Mouse (Mus musculus) spleen, postnatal 14 days (tissue): ENCODE results near the gene Gnat2.

Source experiments
- DNase-seq, 2 experiments: peaks; one replicate each; pipeline ENCODE4 v3.0.0; 2021 to 2022; ENCODE audit warnings: low spot score in 2 of 2

The Gnat2 gene

DNA sequence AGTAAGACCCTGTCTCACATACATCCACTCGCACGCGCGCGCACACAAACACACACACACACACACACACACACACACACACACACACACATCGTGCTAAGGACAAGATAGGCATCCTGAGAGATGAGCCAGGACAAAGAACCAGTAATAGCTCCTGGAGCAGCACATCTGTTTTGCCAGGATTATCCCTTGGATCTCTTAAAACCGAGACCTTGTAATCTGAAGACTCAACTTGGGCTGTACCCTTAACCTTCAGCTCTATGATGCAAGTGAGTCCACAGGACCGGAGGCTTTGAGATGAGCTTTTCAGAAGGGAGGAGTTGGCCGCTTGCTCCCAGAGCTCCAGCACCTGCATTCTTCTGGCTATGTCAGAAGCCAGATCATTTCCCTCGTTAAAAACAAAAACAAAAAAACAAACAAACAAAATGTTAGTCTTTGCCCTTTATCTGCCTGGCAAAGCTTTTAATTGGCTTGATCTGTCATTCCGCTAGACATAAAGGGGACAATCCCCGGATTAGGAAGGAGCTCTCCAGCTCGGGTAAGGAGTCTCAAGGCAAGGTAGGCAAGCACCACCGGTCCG, at the start of gene Gnat2:
Gene Gnat2 (plus strand): TSS at position 254 of the 580 bp plus-strand sequence.
- no peak for DNase-seq

DNA sequence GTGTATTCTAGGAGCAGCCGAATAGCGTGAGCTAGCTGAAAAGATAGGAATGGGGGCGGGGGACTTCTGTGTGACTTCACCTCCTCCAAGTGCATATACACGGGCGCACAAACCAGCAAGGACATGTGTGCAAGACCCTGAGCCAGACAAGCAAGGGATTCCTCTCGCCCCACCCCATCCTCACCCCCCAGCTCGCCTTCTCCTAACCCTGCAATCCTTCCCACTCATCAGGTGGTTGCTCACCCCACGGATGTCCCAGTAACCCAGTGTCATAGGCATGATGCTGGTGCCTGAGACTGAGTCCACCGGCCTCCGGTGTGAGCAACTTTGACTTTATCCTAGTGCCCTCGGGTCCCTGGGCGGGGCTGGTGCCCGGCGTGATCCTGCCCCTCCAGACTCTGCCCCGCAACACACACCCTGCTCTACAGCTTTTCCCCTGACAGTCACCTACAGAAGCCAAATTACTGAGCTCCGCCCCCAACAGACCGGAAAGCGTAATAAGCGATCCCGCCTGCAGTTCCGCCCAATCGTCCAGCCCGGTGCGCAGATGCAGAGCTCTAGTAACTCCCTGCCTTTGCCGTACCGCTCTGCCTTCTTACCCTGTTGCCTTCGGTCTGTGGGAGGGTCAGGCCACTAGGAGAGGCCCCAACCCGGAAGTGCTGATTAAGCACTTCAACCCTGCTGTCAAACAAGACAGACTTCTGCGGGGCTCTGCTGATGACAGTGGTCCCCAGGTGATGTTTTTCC, 48.0 kb upstream of the Gnat2 start, which contains the start of gene Gstm4:
Gene Gstm4 (minus strand): TSS at position 501 of the 747 bp plus-strand sequence.
- DNase-seq: peak; percentile 59 to 70

DNA sequence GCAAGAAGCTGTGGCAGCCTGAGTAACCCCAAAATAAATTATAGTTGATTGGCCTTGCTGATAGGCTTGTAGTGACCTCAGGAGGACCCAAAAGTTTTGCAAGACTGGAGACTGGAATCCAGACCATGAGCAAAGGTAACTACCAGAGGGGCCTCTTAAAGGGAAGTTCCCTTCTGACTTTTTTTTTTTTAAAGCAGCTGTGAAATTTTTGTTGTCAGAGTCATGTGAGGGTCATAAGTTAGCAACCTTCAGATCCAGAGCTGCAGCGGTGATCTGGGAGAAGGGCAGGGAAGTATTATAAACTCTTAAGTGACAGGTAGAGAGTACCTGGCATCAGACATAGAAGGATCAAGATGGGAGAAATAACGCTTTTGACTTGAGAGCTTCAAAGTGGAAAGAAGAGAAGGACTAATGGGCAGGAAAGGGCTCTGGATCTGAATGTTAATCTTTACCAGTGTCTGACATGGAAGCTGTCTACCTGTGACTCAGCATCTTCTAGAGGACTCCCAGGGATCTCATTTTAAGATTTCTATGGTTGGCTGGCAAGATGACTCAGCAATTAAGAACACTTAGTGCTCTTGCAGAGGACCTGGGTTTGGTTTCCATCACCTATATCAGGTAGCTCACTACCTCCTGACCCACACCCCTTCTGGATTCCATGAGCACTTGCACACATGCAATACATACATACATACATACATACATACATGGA, 45.5 kb upstream of the Gnat2 start:
- no peak for DNase-seq

DNA sequence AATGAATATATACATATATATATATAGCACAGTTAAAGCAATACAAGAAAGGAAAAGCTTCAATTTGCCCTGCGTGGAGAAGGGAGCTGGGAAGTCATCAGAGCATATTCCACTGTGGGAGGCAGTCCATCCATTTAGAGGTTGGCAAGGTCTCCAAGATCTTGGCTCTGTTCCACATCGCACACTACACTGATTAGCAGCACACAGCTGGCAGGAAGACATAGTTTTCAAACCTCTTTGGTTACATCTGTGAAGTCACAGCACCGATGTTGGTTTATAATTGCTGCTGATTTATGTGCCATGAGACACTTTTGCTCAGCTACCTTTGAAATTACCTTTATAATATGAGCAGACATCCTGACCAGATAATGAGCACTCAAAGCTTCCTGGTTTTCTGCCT, 44.3 kb upstream of the Gnat2 start:
- DNase-seq: no peak

DNA sequence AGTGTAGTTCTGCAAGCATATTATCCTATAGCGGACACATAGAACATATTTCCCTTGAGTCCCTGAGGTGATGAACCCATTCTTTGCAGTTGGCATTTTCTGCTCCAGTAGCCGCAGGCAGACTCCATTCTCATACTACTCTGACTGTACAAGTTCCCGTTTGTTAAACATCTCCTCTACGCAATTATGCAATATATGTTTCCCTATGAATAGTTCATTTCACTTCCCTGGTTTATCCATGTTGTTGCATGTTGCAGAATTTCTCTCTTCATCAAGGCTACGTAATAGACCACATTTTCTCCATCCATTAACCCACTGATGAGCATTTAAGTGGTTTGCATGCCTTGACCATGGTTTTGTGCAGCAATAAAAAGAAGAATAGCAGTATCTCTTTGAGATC, 42.1 kb upstream of the Gnat2 start:
- no peak for DNase-seq

DNA sequence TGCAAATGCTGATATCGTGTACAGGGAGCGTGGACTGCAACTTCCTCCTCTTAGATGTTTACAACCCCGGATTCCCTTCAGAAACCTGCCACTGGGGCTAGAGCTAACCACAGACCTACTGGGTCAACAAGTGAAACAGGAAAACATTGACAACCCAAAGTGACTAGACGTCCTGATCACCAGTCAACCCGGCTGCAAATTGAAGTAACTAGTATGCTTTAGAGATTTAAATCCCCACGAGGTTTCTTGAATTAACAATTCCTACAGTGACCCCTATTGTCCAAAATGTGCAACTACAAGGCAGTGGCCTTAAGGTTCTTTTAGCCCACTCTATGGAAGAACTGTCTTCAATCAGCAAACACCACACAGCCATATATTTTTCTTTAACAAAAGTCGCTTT, 31.2 kb upstream of the Gnat2 start:
- DNase-seq: peak in 1 of 2 experiments; percentile 25

DNA sequence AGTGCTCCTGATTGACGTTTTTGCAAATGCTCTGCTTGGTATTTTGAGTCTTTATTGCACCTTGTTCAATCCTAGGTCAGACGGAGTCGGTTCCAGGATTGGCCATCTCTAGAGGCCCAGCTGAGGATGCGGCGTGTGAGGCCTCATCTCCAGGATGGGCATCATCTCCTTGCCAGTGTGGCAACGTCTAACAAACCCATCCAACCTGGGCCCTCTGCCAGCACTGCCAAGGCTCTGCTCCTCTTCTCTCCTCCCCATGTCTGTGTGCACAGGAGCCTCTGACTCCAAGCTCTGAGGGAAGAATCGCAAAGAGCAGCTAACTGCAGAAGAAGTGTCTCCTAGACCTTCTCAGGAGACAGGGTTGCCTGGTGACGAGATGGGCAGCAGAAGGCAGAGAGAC, 29.9 kb upstream of the Gnat2 start:
- DNase-seq: no peak

DNA sequence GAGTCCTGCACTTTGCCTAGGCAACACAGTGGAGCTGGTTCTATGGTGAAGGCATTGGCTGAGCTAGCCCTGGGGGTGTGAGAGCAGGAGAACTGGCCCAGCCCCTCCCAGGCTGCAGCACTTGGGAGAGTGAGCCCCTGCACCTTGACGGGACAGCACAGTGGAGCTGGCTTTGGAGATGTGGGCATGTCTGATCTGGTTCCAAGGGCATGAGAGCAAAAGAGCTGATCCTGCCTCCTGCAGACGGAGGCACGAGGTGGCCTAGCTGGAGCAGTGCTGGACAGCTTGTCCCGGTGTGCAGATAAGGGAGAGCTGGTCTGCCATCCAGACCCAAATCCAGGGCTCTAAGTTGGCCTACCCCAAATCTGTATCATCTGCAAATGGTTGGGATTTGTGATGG, 27.9 kb upstream of the Gnat2 start:
- DNase-seq: no peak

DNA sequence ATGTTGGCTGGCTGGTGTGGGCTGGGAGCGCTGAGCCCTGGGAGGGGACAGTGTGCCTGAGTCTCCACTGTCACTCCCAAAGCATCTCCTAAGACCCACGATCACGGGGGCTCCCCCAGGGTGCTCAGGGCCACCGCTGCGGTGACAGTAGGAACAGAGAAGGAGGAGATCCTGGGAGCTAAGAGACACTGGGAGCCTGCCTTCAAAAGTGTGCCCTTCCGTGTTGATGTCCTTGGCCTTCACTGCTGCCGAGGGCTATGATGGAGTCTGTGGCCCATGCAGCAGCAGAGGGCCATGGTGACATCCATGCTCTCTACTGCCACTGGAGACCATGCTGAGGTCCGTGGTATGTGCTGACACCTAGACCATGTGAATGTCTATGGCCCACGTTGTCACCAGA, 27.0 kb upstream of the Gnat2 start:
- DNase-seq: no peak

DNA sequence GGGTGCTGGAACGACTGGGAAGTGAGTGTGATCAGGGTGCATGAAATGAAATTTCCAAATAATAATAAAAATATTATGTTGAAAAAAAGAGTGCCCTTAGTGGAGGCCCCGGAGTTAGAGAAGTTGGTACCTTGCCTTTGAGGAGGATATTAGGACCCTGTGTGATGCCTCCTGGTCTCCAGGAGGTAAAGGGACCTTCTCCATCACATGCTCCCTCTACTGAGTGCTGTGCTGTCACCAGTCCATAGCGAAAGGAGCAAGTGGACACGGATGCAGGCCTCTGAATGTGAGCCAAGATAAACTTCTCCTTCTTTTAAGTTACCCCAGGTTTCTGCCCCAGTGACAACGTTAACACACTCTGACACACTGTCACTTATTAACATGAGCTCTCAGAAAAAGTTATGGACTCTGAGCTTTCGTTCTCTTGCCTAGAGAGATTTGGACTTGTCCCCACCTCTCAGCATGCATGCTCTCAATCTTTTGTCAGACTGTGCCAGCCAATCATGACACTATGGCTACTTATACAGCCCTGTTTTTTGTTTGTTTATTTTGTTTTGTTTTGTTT, 25.1 kb upstream of the Gnat2 start:
- no peak for DNase-seq

DNA sequence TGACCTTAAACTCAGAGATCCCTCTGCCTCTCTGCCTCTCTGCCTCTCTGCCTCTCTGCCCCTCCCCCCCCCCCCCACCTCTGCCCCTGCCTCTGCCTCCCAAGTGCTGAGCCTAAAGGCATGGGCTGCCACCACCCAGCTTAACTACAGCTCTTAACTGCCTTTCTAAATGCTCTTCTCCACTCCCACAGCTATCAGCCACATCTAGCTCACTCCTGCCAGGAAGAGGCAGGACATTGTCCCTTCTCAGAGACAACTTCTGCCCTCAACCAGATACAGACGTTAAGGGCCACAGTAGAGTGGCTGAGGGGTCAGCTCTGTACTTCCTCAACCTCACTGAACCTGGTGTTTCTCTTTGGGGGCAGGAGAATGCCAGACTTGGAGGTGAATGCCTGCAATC, 23.8 kb upstream of the Gnat2 start:
- no peak for DNase-seq

DNA sequence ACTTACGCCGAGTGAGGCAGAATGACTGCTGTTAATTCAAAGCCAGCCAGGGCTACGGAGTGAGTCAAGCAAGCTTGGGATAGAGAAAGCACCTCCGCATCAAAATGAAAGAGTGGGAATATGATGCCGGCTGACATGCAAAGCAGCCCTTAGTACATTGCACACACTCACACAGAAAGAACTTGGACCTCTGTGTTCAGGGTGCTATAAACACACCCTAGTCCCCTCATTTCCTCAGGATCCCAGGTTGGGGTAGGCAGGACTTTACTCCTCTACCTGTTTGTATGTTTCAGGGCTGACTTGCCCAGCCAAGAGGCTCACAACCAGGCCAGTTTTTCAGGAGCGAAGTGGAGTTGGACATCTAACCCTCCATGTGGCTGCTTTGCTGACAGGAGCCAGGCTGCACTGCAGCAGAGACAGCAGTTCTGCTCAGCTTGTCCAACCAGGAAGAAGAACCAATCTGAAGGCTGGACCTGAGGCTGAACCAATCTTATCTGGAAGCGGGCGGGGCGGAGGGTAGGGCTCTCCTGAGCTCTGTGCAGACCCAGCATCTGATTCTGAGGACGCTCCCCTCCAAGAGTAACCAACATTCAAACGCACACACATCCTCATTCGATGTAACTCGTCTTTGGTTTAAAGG, 23.2 kb upstream of the Gnat2 start:
- no peak for DNase-seq

DNA sequence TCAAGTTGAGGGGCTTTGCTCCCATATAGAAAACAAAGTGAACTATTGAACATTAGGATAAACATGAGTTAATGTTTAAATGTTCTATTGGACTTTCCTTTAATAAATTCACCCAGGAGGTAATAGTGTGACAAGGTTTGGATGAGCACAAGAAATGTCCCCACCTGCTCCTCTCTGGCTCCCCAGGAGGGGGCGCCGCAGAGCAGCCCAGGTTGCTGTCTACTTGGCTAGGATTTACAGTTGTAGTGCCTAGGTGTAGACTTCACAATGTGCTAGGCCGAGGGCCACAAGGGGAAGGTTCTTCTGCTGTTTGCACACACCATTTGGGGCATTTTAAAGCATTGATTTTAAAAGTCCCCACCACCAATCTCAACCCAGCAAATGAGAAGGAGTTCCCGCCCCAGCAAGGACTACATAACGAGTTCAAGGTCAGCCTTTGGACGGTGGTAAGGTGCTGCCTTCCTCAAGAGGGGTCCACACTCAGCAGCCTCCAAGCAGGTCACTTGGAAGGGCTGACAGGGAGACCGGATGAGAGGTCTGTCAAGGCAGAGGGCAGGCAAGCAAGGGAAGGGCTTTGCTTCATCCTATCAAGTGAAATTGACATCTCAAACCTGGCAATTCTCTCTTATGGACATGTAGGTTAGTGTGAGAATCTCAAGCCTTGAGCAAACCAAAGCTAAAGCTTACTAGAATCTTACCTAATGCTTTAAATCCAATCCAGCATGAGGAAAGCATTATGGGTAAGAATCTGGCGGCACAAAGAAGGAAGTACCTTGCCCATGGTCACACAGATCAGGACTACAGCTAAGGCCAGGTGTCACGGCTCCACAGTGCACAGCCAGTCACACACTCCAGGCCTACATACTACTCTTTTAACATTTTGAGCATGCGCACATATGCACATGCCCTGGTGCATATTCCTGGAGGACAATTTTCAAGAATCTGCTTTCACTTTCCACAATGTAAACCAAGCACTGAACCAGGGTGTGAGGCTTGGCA, 22.0 kb upstream of the Gnat2 start:
- peak; percentile 45 to 65 for DNase-seq

DNA sequence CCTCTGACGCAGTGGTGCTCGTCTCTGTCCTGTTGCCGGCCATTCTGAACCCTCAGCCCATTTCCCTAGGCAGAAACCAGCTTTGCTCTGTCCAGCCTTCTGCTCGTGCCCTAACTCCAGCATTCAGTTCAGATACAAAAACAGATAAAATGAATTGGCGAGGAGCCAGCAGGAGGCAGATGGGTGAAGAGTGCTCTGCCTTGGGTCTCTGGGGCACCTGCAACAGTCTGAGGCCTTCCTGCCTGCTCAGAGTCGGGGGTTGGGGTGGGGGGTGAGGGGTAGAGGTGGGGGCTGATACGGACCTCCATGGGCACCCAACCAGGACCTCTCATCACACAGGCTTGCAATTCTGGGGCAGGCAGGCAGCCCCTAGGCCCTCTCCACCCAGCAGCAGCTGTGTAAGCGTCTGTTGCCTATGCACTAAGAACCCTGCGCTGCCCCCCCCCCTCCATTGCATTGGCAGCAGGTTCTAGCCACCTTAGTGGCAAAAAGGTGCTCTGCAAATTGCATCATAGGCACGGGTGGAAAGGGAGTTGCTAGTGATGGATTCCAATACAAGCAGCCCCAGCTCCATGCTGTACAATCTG, 19.5 kb upstream of the Gnat2 start:
- no peak for DNase-seq

DNA sequence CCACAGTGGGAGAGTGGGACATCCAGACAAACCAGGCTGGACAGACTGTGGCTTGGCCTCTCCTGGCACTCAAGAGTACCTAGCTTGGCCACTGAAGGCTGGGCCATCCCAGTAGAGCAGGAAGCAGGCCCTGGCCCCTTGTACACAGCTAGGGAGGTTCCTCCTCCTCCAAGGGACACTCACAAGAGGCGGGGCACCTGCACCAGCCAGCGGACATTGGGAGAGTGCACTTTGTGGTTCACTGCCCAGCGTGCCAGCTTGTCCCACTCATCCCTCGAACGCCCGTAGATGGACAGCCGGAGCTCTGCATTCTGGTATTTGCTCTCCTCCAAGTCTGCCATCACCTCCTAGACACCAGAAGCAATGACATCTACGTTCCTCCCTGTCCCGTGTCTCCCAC, 15.8 kb upstream of the Gnat2 start:
- no peak for DNase-seq

DNA sequence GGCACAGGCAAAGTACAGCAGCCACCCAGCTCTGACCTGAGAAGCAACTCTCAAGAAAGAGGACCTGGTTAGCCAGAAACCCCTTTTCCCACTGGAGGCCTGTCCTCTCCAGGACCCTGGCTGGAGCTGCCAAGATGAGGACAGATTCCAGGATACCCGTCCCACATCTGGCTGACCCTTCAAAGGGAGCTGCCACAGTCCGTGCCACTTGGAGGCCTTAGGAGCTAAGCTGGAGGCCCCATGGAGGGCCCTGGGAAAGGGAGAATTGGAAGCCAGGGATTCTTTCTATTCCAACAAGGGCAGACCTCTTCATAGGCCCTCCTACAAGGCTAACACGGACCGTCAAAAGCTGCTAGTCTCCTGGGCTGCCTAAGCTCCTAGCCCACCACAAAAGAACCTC, 10.9 kb upstream of the Gnat2 start:
- DNase-seq: no peak

DNA sequence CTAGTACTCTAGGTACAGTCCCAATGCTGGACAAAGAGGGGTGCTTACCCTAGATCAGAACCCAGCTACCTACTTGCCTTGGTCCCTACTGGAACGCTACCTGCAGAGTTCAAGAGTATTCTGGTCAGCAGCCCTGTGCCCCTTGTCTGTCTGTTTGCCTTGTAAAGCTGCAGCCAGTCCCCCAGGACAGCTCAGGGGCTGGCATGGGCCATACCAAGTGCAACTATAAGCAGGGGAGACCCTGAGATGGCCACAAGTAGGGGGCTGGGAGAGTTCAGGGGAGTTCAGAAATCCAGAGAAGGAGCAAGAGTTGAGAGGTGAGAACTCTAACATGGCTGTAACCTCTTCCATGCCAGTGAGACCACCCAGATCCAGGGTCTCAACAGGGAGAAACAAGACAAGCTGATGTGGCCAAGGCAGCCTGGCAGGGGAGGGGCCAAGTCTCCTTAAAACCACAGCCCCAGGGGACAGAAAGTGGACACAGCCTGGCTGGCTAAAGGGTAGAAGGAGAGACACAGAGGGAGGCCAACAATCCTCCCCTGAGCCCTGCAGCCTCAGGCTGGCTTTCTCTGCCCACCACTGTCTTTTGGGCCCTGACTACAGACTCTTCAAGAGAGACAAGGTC, 10.2 kb upstream of the Gnat2 start:
- no peak for DNase-seq

DNA sequence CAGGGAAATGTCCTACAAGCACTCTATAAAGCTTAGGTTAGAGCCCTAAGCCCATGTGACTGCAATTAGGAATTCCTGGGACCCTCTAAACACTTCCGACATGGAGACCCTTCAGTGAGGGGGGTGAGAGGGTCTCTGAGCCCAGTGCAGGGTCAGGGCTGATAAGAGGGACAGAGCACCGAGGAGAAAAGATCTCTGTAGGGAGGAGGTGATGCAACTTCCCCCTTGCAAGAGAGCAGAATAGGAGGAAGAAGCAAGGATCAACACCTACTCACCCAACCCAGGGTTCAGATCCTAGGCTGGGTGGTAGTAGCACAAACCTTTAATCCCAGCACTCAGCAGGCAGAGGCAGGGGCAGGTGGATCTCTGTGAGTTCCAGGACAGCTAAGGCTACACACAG, 9.4 kb upstream of the Gnat2 start:
- no peak for DNase-seq

DNA sequence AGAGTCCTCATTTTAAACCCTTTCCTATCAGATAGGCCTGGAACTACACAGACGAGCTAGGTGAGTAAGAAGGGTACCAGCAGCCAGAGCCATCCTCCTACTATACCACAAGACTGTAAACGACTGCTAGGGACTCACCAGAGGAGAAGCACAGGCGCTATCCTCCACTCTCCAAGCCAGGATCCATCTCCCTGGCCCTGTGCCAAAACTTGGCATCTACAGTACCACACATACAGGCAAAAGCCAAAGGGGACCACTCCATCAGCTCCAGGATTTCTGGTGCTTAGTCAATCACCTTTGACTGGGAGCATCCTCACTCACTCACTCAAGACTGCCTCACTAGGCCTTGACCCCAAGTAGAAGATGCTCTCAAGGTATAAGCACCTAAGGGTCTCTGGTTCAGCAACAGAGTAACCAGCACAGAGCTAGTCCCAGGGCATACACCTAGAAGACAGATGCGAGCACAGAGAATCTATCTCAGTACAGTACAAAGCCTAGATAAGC, 8.6 kb upstream of the Gnat2 start:
- no peak for DNase-seq

DNA sequence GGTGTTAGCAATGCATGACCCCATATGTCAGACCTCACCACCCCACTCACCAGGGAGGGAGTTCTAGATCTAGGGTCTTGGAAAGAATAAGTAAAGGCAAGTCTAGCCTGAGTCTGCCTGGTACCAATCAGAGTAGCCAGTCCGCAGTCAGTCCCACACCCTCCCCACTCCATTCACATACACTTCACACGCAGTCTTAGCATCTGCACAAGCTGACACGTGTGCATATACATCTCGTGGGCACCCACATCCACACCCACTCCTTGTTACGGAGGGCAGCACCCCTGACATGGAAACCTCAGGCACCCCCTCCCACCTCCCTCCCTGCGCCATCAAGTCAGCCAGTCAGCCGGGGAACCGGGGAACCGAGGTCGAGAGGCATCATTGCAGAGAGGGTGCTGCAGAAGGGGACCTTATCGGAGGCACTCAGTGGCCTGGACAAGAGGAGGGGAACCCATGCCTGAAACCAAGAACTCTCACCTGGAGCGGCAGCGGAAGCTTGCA, 7.8 kb upstream of the Gnat2 start:
- DNase-seq: no peak
